Mouse (Mus musculus) hindlimb bud, embryonic 11.5 days (tissue): Measurements from ENCODE around the gene Cnst.

ENCODE experiments used
- DNase-seq: peaks from one replicate; pipeline ENCODE4 v3.0.0-alpha.2; 2012; ENCODE audit warnings: low read depth, low spot score; ENCODE audit errors: extremely low spot score

Gene Cnst

DNA sequence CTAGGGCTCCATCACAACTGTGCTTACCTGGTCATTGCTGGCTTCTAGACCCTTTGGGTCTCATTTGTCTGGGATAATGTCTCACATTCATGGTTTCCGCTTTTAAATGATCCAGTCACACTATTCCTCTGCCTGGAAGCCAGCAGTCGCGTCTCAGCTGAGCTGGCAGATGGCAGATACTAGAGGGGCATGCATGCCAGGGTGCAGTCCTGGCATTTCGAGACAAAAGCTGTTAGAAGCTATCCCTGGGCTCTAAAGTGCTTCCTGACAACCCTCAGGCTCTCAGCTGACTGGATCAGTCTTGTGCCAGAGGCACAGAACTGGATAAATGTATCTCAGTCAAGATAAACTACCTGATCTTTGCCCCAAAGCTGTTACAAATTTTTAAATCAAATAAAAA lies 42.1 kb downstream of the Cnst start:
- no peak for DNase-seq

DNA sequence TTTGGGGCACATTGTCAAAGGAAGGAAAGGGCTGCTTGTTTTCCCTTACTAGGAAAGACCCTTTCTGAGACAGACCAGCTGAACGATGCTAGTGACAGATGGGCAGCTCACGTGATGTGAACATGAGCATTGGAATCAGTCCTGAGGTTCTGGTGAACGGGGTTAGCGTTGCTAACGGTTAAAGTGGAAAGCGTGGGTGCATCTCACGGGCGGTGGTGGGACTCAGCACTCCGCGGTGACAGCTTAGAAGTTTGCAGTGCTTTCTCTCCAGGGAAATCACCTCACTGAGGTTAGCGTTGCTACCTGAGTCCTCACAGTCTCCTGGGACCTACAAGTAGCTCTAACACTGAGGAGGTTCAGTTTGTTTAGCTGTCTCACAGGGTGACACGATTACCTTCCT lies 45.5 kb downstream of the Cnst start:
- DNase-seq, result no peak

DNA sequence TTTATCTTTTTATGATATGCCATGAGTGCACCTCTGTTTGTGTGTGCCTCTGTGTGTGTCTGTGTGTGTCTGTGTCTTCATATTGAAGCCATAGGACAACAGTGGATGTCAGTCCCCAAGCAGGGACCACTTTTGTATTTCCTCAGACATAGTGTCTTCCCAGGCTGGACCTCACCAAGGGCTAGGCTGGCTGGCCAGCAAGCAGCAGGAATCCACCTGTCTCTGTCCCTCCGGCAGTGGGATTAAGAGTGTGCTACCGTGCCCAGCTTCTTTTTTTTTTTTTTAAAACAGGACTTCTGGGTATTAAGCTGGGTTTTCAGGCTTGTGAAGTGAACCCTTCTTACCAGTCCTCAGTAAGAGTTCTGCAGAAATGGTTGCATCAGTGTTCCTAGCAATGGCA lies 46.0 kb downstream of the Cnst start:
- DNase-seq, result no peak

DNA sequence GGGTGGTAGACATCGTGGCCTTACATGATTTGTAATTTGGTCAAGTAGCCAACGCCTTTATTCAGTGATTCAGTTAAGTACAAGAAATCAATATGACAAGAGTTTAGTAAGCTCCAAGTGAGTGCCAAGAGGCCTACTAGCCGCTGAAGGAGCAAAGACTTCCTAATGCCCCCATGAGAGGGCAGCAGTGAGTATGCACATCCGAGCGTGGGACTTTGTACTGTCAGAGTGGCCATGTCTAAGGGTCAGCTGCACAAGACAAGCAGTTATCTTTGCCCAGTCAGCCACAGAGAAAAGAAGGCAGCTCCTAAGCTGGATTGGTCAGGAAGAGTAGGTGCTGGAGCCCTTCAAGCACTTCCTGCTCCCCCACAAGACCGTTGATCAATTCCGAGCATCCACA lies 46.8 kb downstream of the Cnst start:
- no peak for DNase-seq

DNA sequence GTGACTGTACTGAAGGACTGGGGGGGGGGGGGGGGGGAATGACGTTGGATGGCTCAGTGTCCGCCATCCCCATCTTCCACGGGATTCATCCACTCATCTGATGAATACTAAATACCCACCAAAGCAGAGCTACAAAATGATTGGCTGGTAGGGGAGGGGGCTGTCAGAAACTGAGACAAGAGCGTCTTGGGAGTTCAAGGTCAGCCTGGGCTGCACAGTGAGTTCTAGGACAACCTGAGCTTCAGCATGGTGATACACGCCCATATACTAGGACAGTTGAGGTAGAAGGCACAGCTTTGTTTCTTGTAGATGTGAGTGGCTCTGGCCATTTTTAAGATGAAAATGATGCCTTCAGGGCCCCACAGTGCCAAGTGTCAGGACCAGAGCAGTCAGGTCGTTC lies 52.2 kb downstream of the Cnst start:
- DNase-seq, result no peak

DNA sequence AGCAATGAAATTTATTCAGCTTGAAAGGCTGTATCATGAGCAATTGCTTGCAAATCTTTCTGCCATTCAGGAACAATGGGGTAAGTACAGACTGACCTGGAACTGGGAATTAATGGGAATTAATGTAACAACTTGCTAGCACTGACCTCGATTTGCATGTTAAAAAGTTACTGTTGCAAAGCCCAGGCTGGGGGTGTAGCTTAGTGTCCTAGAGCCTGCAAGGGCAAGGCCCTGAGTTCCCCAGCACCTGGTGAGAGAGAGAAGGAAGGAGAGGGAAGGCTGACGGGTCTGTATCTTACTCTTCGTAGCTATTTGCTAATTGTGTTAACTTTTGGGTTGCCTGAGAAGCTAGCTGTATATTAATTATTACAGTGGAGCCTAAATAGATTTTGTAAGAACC lies 58.4 kb downstream of the Cnst start:
- DNase-seq, result no peak

DNA sequence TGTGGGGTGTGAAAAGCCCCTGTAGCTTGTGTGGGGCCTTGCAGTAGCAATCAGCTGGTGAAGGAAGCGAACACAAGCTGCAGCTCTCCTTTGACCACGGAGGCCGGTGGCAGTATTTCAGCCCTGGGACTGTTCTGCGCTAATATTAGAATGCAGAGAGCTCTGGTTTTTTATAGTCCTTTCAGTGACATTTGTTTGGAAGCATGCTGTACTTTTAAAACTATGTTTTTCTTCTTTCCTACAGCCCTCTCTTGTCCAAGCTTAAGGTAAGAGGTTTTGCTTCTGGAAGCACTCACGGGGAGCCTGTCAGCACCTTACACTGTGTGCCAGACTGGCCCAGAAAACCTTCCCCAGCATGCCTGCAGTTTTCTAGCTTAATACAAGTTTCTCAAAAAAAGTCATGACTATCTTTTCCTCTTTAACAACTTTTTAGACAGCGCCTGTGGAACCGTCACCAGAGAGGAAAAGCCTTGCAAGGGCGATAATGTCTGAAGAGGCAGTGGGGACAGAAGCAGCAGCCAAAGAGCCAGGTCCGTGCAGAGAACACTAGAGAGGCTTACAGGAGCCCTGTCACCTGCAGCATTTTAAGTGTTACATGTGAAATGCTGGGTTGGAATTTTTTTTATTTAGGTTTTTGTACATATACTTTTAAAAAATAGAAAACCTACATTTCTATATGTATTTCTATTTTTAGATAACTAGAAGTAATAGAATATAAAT lies 60.0 kb downstream of the Cnst start:
- no peak for DNase-seq

DNA sequence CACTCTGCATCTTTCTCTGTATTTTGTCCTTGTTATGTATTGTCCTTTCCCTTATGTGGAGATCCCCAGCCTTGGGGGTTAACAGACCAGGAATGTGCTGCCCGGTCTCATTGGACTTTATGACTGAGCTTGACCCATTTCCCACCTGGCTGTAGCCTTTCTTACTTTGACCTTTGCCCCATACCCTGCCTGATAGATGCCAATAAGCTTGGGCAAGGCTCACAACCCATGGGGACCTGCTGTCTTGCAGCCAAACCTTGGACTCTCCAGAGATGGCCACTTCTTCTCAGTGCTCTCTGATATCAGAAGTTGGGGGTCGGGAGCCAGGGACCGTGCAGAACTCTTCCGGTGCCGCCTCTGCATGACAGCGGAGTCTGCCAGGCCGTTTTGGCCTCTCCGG lies 62.4 kb downstream of the Cnst start:
- no peak for DNase-seq

DNA sequence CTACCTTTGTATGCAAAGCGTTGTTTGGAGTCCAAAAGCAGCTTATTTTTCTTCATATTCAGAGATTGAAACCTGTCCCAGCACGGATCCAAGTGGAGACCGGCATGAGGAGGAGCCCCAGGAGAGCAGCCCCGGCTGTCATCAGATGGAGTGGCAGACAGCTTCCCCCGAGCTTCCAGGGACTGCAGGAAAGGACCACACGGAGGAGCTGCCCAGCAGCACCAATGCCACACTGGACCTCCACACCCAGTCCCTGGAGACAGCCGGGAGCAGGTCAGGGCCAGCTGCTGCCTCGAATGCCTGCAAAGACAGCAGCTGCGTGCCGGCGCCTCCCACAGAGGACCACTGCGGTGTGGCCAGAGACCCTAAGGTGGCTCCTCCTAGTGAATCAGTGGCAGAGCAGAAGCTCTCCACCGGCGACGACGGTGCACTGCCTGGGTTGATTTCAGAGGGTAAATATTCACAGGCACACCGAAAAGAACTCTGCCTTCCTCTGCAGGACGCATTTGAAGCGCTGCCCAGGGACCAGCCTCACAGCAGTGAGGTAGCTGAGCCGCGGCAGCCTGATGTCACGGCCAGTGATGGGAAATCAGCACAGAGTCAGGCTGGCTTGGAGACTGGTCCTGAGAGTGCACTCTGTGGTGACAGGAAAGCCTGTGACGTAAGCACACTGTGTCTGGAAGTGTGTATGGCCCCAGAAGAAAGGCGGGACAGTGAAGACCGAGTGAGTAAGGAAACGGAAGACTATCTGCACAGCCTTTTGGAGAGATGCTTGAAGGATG lies 63.7 kb downstream of the Cnst start:
- no peak for DNase-seq

DNA sequence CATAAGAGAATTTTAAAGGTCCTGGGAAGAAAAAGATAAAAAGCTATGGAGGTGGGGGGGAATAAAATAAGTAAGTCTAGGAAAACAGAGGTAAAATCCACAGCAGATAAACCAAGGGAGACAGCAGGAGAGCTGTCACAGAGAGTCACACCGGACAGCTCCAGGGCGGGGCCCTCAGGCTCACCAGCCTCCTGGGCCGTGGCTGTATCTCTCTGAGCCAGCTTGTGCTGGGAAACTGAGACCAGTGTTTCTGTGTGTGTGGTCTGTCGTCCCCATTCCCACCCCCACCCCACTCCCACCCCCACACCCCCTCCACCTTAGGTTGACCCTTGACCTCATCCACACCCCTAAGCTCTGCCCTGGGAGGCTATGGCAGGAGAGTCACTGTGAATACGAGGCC lies 65.0 kb downstream of the Cnst start:
- DNase-seq, result no peak

DNA sequence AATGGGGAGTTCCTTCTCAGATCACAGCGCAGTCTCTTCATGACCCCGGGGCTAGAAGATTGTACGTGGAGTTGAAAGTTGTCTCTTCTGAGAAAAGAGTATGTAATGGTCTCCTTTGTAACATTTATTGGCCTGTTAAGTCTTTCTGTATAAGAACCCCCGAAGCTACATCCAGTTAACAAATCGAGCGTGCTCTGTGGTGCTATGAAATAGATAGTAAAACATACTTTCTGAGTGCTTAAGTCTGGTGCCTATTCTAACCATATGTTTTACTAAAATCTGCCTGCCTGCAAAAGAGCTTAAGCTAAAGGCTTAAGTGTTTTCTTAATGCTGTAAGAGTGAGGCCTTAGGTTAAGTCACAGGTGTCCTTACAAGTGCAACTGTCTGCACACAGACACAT lies 66.2 kb downstream of the Cnst start:
- DNase-seq, result no peak

DNA sequence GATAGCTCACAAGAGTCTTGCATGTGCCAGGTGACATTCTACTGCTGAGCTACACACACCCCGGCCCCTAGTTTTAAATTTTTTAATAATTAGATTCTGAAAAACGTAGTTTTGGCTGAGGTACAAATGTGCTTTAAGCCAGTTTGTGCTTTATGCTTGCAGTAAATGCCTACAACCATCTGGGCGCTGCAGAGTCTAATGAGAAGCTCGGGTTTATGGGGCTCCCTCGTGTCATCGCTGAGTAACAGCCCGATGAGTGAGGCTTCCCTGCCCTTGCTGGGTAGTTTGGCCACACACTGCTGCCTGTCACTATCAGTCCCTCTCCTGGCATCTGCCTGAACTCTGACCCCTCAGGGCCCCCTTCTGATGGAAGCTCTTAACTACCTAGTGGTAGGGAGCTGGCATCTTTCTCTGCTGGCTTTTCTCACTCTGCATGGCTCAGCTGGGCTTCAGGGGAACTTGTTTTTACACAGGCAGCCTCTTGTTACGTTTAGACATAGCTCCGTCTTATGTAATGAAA lies 66.9 kb downstream of the Cnst start:
- DNase-seq, result no peak

DNA sequence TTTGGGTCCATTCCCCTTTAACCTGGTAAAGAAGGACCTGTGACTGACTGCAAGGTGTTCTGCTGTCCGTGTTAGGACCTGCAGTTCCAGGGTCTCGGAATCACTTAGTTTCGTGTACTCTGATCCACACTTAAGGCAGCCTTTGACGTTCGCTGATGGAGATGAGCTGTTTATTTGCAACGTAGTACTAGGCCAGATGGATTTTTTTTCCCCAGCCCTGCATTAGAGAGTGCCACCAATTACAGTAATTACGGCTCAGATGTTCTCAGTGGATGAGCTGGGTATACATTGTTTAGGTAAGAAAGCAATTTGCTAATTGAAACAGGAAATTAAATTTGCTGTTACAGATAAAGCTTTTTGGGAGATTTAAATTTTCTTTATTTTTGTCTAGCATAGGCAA lies 71.3 kb downstream of the Cnst start:
- DNase-seq, result no peak

DNA sequence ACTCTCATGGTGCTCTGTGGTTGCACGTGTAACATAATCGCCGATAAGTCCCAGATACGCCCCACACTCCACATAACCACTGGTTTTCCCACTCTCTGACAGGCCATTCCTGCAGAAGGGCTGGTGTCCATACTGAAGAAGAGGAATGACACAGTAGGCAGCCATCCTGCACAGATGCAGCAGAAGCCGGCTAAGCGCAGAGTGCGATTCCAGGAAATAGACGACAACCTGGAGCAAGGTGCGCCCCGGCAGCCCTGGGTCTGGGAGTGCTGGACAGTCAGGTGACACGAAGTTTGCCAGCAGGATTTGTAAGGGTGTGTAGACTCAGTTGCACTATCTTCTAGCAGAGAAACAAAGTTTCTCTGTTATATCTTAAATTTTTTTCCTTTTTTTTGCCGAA lies 76.5 kb downstream of the Cnst start:
- no peak for DNase-seq

DNA sequence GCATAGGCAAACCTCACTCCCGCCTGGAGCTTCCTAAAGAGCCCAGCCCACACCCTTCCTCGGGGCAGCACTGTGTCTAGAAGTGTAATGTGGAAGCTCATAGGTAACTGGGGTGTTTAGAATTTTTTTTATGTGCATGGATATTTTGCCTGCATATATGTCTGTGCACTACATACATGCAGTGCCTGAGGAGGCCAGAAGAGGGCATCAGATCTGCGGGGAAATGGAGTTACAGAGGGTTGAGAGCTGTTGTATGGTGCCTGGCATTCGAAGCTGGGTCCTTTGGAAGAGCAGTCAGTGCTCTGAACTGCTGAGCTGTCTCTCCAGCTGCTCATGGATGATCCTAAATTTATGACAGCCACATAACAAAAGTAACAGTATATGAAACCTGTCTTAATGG lies 77.5 kb downstream of the Cnst start:
- DNase-seq, result peak; percentile 6

DNA sequence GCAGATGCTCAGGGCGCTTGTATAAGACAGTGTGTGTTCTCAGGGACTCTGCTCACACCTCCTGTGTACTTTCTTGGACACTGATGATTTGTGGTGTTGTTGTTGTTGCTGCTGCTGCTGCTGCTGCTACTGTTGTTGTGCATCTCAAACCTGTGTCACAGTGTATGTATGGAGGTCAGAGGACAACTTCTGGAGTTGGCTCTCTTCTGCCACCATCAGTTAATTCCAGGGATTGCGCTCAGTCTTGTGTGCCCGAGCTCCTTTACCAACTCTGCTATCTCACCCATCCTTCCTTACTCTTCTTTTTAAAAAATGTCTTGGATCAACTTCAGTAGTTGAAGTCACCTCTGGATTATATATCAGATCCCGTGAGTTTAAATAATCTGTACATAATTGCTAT lies 78.2 kb downstream of the Cnst start:
- DNase-seq, result peak; percentile 14

DNA sequence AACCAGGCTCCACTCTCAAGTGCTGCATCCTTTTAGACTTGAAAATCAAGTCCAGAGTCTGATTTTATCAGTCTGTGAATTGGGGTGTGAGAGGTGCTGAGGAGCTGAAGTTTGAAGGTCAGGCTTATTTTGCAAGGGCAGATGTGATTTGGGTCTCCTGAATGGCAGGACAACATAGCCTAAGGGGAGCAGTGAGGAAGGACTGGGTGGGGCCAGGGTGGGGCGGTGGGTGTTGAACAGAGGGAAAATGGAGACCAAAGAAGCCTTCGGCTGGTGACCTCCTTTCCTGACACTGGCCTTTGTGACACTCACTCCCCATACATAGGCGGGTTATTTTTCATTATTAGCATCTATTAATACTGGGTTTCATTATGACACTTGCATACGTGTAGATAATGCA lies 81.7 kb downstream of the Cnst start:
- DNase-seq, result no peak

DNA sequence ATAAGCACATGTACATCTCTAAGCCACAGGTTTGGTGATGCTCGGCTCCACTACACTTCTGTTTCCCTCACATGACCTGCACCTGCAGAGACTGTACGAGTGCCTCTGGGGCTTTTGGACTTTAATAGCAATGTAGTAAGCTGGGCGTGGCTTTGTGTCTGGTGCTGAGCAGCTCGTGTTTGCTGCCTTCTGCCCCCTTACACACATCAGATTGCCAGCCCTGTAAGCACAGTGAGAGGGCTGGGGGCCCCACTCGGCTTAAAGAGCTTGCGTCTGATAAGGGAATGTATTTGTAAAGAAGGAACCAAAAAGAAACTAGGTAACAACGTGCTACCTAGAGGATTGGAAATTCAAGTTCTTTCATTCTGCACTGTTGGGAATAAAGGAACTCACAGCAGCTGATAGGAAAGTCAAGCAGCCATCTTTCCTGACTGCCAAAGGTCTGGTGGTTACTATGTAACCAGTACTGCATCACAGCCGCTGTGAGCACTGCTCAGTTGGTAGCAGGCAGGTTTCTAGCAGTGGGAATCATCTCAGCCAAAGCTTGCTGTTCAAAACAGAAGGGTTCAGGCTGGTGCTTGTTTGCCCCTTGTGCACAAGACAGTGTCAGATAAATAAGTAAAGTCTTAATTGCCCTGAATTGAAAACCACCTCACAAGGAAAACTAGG lies 82.4 kb downstream of the Cnst start:
- DNase-seq, result no peak

DNA sequence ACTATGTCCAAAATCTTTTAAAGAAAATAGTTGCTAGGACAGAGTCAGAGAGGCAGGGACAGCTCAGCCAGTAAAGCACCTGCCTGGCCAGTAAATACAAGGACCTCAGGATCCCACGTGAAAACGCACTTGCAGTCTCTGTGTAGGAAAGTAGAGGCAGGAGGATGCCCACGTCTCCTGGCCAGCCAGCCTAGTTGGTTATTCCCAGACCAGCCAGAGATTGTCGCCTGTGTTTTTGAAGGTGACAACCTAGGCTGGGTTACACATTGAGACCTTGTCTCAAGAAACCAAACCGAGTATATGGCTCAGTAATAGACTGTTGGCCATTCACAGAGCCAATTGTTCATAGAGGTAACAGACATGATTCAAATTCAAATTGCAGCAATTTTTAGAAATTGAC lies 83.1 kb downstream of the Cnst start:
- no peak for DNase-seq

DNA sequence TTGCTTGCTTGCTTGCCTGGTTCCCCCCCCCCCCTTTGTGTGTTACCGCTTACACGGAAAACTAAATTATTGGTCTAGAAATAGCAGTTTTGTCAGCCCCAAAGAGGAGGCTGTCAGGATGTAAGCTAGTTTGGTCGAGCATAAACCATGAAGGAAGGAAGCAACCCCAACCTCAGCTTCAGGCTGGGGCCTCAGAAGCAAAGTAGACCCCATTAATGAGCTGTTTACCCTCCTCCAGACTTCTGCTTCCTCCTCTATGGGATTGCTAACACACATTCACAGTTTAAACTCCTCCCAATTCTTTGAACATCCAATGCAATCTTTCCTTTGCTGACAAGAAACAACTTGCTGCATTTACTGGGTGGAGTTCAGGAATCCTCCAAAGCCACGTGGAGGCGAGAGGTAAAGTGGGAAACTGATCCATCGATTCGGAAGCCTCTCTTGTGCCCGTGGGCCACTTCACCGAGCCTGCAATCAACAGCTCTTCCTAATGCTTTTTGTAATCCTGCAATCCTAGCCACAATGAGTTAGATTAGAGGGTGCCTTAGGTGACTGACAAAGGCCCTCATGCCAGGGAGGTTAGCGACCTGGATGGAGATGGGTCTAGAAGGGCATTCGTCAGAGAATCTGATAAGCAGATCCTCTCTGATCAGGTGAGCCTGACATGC lies 86.7 kb downstream of the Cnst start:
- no peak for DNase-seq

DNA sequence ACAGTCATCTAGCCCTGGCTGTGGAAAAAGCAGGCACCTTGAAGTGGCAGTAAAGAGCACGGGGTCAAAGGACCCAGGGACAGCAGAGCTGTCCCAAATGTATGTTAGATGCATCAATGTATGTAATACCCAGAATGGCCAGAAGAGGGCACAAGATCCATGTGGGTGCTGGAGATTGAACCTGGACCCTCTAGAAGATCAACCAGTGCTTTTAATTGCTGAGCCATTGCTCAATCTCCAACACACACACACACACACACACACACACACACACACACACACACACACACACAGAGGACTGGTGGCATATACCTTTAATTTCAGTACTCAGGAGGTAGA lies 87.2 kb downstream of the Cnst start:
- peak; percentile 20 for DNase-seq

DNA sequence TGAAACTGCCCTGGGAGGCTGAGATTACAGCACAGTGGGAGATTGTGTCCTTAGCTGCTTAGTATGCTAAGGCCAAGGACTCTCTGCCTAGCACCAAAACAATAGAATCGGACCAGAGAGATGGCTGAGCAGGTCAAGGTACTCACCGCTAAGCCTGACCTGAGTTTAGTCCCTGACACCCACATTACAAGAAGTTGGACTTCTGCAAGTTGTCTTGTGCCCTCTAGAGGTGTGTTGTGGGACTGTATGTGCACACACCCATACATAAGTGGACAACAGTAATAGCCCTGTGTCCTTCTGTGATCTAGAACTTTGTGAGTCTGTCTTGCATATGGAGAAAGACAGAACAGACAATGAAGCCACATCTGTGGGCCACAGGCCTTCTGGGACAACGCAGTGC lies 88.0 kb downstream of the Cnst start:
- no peak for DNase-seq
